Mouse (Mus musculus) E14TG2a.4 (cell line): ENCODE results near the gene Iltifb.
"Not testable (repeated sequence)": the region's sequence is repeated elsewhere in the genome, so short reads cannot be mapped to it uniquely, and the experiment has no call there.

ENCODE experiments used
- H3K27me3 ChIP-seq: 2 replicates; pipeline ENCODE4 v1.6.1; 2014; ENCODE audit warnings: low read length, control low read depth; ENCODE audit not compliant: insufficient read depth
- H3K36me3 ChIP-seq: 2 replicates; pipeline ENCODE4 v1.6.1; 2014; ENCODE audit warnings: low read length, control low read depth; ENCODE audit not compliant: insufficient read depth
- H3K4me1 ChIP-seq: replicated peaks from 2 replicates; pipeline ENCODE4 v1.6.1; 2014; ENCODE audit warnings: low read depth, low read length, control low read depth
- H3K4me3 ChIP-seq: replicated peaks from 2 replicates; pipeline ENCODE4 v1.5.1; 2014; ENCODE audit warnings: mild to moderate bottlenecking, low read length
- H3K9me3 ChIP-seq: 2 replicates; pipeline ENCODE4 v1.6.1; 2014; ENCODE audit warnings: low read length, control low read depth
- CTCF ChIP-seq: conservative IDR thresholded peaks from 2 replicates; pipeline ENCODE4 v1.5.1; 2014; ENCODE audit warnings: low read length
- NANOG ChIP-seq: IDR thresholded peaks from 2 replicates; pipeline ENCODE4 v1.6.1; 2014; ENCODE audit warnings: borderline replicate concordance, low read length, mixed read lengths
- POU5F1 ChIP-seq: IDR thresholded peaks from 2 replicates; pipeline ENCODE4 v1.6.1; 2014; ENCODE audit warnings: low read length, borderline replicate concordance

Iltifb gene

DNA sequence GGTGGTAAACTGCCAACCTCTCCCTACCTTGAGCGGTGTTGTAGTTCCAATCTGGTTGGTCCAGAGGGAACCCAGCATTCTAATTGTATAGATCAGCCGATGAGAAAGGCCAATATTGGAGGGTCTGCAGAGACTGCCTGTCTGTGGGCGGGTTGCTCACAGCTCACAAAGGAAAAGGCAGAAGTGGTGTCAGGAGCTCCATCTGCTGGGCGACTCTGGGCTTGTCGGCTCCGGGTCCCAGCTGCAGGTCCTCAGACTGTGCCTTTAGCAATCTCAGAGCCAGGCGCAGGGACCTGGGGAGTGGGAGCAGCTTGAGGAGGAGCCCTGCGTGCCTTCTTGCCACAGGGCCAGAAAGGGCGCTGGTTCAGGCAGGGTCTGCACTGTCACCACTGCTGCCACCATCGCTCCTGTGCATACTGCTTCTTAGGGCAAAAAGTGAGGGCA lies 44.0 kb downstream of the Iltifb start:
- Histone ChIP-seq H3K4me1 (no peaks in the 10 kb centered on the region), H3K36me3 (no peaks in the 10 kb centered on the region), H3K9me3 (peaks cover 25% of the 10 kb centered on the region), H3K27me3 (no peaks in the 10 kb centered on the region), H3K4me3 (no peak overlapping the region)
- TF ChIP-seq POU5F1 (no peak), CTCF (no peak; the same call in 1 of the 2 replicates), NANOG (no peak)

- peaks cover 25% of the 10 kb centered on the region for H3K9me3 ChIP-seq
- not testable (repeated sequence) for H3K36me3 ChIP-seq, H3K4me3 ChIP-seq, H3K4me1 ChIP-seq, H3K27me3 ChIP-seq
Observed at GRCm38 (mm10) chr10:118249006-118249595, 45.7 kb downstream of the Iltifb start.

GRCm38 (mm10) chr10:118240680-118241079 lies 54.2 kb downstream of the Iltifb start, which contains the start of gene Gm32717:
TSS of gene Gm32717 (minus strand) at chr10:118240780.
- not testable (repeated sequence) for H3K4me3 ChIP-seq, H3K9me3 ChIP-seq, H3K27me3 ChIP-seq, H3K36me3 ChIP-seq, H3K4me1 ChIP-seq
